Mouse (Mus musculus) liver, postnatal 0 days (tissue): ENCODE data around the gene Gm8439. TPM values are rescaled to one million over a fixed set of nuclear protein-coding genes. Genes with fewer than 3 reads are reported as not detected.

Experiments
- ATAC-seq: fragments of 200-750 bp; cut with Nextera tagmentation; 2 replicates; pipeline ENCODE4 v1.8.0; 2017; ENCODE audit warnings: mild to moderate bottlenecking, moderate library complexity
- DNase-seq: peaks from one replicate; pipeline ENCODE4 v3.0.0-alpha.2; 2016
- H3K27ac ChIP-seq: fragments of 300-500 bp; sonication (generic); 2 replicates; pipeline ENCODE4 v1.5.1; 2014; ENCODE audit warnings: antibody characterized with exemption, moderate library complexity, mild to moderate bottlenecking, low read depth
- H3K27me3 ChIP-seq: fragments of 300-500 bp; sonication (generic); 2 replicates; pipeline ENCODE4 v1.6.1; 2014; ENCODE audit warnings: low read length, control low read depth, mixed read lengths; ENCODE audit not compliant: insufficient read depth
- H3K36me3 ChIP-seq: fragments of 300-500 bp; sonication (generic); replicated peaks from 2 replicates; pipeline ENCODE4 v1.6.1; 2014; ENCODE audit warnings: mild to moderate bottlenecking, control low read depth, low read length, moderate library complexity, mixed read lengths; ENCODE audit not compliant: insufficient read depth
- H3K4me1 ChIP-seq: fragments of 300-500 bp; sonication (generic); 2 replicates; pipeline ENCODE4 v1.6.1; 2014; ENCODE audit warnings: antibody characterized with exemption, mild to moderate bottlenecking, control low read depth; ENCODE audit not compliant: insufficient read depth
- H3K4me2 ChIP-seq: fragments of 300-500 bp; sonication (generic); 2 replicates; pipeline ENCODE4 v1.6.1; 2014; ENCODE audit warnings: low read depth, mild to moderate bottlenecking, low read length, moderate library complexity, mixed read lengths
- H3K4me3 ChIP-seq: fragments of 300-500 bp; sonication (generic); 2 replicates; pipeline ENCODE4 v1.5.1; 2014; ENCODE audit warnings: low read depth, low read length
- H3K9ac ChIP-seq: fragments of 300-500 bp; sonication (generic); replicated peaks from 2 replicates; pipeline ENCODE4 v1.6.1; 2014; ENCODE audit warnings: mild to moderate bottlenecking, moderate library complexity
- H3K9me3 ChIP-seq: fragments of 300-500 bp; sonication (generic); 2 replicates; pipeline ENCODE4 v1.6.1; 2016; ENCODE audit warnings: mild to moderate bottlenecking, control low read depth, low read length, mixed read lengths
- CTCF ChIP-seq: sonication (generic); IDR thresholded peaks from 2 replicates; pipeline ENCODE4 v1.5.1; 2016; ENCODE audit warnings: antibody characterized with exemption, low read depth
- EP300 ChIP-seq: IDR thresholded peaks from 2 replicates; pipeline ENCODE4 v1.6.1; 2016; ENCODE audit warnings: antibody characterized with exemption, low read depth, mild to moderate bottlenecking
- WGBS: fragments of 180-500 bp; shearing (Covaris S2); extraction: QIAGEN DNeasy Blood & Tissue Kit; methylation state at CpG from one replicate; pipeline ENCODE4 v1.1.7; 2014; ENCODE audit not compliant: insufficient replicate concordance; 5-methylcytosine and 5-hydroxymethylcytosine counted together
- polyA plus RNA-seq: library from polyadenylated mRNA; unstranded; fragments of >200 nt; fragmentation: Nextera tagmentation; extraction: Ambion mirVana; gene quantifications from 2 replicates; pipeline ENCODE4 v1.2.1, GENCODE M21; 2015

Gene Gm8439
- polyA plus RNA-seq, 1 experiment from 2014 or later = 0.40 TPM

DNA sequence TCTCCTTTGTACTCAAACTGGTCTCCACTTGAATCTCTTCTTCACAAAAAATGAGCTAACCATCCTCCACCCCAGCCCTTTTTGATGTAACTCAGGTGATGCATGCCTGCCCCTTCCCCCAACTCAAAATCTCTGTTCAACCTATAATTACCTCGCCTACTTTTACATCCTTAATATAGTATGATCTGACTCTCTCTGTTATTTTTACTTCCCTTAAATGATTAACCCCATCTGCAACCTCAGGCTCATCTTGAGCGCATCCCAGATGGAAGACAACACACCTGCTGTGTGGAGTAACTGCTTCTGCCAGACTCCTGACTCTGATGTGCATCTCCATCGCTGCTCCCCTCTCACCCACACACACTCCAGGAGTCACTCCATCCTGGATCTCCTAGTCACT, 14.1 kb downstream of the Gm8439 start:
- ATAC-seq (no peak), DNase-seq (no peak)
- no peaks in the 10 kb centered on the region for H3K36me3 ChIP-seq
- H3K9ac ChIP-seq = no peak overlapping the region
- no peak overlapping the region for H3K4me3 ChIP-seq
- H3K4me2 ChIP-seq = no peak overlapping the region
- no peaks in the 10 kb centered on the region for H3K27me3 ChIP-seq
- 65% methylated on average over 3 of the region's 3 CpGs for WGBS
- H3K9me3 ChIP-seq = no peaks in the 10 kb centered on the region
- H3K27ac ChIP-seq = no peak overlapping the region
- H3K4me1 ChIP-seq = no peaks in the 10 kb centered on the region
- TF ChIP-seq EP300 (no peak), CTCF (no peak)

DNA sequence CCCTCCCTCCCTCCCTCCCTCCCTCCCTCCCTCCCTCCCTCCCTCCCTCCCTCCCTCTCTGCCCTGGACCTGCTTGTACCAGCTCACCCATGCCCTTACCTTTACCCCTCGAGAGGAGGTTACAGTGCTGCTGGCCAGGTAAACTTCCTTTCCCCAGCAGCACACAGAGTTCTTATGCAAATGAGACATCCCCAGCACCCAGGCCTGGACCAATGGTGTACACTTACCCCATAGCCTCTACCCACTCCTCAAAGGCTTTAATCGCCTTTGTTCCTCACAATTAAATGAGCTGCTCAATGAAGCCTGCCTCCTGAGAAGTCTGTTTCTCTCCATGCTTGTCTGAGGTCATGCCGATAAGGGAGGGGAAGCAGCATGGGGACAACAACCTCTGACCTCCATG, 18.4 kb downstream of the Gm8439 start:
- no peak for DNase-seq

DNA sequence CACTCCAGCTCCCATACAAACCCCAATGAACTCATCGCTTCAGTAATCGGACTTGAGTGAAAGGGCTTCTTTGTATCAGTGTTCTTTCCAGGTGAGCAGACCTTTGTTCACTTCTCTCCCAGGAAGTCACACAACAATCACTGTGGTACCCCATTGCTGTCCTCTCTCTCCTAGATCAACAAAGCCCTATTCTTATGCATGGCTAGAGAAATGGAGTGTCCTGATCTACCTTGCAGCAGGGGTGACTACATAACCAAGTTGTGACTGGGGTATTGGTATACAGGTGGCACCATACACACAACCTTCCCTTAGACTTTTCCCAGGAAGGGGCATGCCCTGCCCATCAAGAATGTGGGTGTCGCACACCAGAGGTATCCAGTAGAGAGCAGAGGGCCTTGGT, 22.5 kb downstream of the Gm8439 start:
- no peaks in the 10 kb centered on the region for H3K27me3 ChIP-seq
- ATAC-seq (no peak), DNase-seq (no peak)
- no peak overlapping the region for H3K4me2 ChIP-seq
- H3K9me3 ChIP-seq = no peaks in the 10 kb centered on the region
- TF ChIP-seq CTCF = no peak
- no peak for TF ChIP-seq EP300
- H3K36me3 ChIP-seq = no peaks in the 10 kb centered on the region
- no peak overlapping the region for H3K27ac ChIP-seq
- peaks cover 2% of the 10 kb centered on the region; the same call in 1 of the 2 replicates for H3K4me1 ChIP-seq
- H3K9ac ChIP-seq = no peak overlapping the region
- H3K4me3 ChIP-seq = no peak overlapping the region
- 91% methylated on average over 3 of the region's 3 CpGs for WGBS

More for the DNA sequence above, 18.4 kb downstream of the Gm8439 start:
- Histone ChIP-seq H3K27me3 (no peaks in the 10 kb centered on the region), H3K4me3 (no peak overlapping the region), H3K27ac (no peak overlapping the region), H3K36me3 (no peaks in the 10 kb centered on the region), H3K9me3 (no peaks in the 10 kb centered on the region), H3K9ac (no peak overlapping the region), H3K4me2 (no peak overlapping the region), H3K4me1 (no peaks in the 10 kb centered on the region)
- WGBS = 52% methylated on average over 3 of the region's 3 CpGs
- no peak for ATAC-seq
- TF ChIP-seq EP300 = no peak
- no peak for TF ChIP-seq CTCF

DNA sequence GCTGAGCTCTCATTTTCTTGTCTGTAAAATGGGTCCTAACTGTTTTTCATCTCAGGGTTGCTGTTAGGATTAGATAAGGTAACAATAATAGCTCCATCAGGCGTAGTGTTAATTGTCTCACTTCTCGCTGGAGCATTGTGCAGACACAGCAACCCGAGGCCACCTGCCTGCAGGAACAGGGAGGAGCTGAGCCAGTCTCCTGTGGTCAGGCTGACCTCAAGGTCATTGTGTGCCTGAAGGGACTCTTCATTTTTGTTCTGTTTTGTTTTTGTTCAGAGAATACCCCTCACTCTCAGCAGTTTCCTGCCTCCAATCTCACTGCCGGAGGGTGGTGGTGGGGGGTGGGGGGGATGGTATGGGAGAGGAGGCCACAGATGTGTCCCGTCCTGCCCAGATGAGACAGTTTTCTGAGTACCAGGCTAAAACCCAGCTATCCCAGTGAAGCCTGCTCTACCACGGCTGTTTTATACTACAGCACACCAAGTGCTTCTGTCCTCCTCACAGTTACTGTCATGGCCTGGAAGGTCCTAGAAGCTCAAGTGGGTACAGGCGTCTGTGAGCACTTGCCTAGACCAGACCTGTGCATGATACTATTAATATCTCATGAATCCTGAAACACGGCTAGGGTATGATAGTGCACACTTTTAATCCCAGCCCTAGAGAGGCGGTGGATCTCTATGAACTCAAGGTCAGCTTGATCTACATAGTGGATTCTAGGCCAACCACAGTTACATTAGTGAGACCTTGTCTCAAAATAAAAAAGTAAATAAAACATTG, 23.9 kb downstream of the Gm8439 start:
- Histone ChIP-seq H3K4me3 (no peak overlapping the region), H3K27ac (no peak overlapping the region), H3K9me3 (no peaks in the 10 kb centered on the region), H3K4me1 (peaks cover 2% of the 10 kb centered on the region; the same call in 1 of the 2 replicates), H3K27me3 (no peaks in the 10 kb centered on the region), H3K4me2 (no peak overlapping the region), H3K9ac (no peak overlapping the region), H3K36me3 (no peaks in the 10 kb centered on the region)
- WGBS = 43% methylated on average over 9 of the region's 9 CpGs
- DNase-seq (no peak), ATAC-seq (no peak)
- no peak for TF ChIP-seq EP300
- no peak for TF ChIP-seq CTCF

DNA sequence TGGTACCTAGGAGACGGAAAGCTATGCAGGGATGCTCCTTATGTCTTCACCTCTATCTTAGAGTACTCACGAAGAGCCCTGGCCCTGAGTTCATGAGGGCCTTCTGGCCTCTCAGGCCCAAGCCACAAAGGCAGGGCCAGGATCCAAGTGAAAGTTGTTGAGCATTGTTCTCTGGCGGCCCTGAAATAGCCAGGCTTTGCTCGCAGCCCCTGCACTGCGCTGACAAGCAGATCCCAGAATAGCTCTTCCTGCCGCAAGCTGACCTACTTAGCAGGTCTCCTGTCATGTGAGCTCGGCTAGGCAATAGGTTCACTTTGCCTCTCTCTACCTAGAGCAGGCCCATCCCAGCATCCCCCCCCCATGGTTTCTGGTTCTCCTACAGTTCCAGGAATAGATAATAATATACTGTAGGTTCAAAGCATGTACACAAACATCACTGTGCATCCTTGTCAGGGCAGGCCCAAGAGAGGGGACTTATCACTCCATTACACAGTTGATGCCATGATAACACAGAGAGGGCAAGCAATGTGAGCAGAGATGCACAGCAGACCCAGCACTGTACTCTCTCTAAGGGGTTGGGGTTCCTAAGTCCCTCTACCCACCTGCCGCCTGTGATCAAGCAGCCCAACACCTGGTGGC, 25.3 kb downstream of the Gm8439 start:
- no peak overlapping the region for H3K9ac ChIP-seq
- H3K4me3 ChIP-seq = no peak overlapping the region
- H3K4me1 ChIP-seq = peaks cover 2% of the 10 kb centered on the region; the same call in 1 of the 2 replicates
- no peaks in the 10 kb centered on the region for H3K36me3 ChIP-seq
- no peaks in the 10 kb centered on the region for H3K9me3 ChIP-seq
- TF ChIP-seq CTCF (no peak), EP300 (no peak)
- H3K27me3 ChIP-seq = no peaks in the 10 kb centered on the region
- no peak overlapping the region for H3K4me2 ChIP-seq
- DNase-seq (no peak), ATAC-seq (no peak)
- 56% methylated on average over 8 of the region's 8 CpGs for WGBS
- no peak overlapping the region for H3K27ac ChIP-seq

DNA sequence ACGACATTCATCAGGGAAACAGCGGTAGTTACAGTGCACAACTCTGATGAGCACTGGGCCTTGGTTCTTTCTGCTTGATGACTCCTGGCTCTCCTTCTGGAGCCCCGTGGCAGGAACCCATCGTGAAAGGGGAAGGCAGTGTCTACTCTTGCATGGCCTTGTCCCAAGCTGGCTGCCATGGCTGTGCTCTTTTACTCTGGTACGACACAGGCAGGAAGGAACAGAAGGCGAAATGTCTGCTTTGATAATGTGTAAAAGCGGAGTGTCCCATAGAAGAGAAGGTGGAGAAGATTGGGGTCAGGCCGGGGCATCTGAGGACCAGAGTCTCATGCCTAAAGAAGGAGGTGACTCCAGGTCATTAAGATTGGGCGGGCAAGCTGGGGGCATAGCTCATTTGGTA, 26.1 kb downstream of the Gm8439 start:
- no peaks in the 10 kb centered on the region for H3K9me3 ChIP-seq
- H3K36me3 ChIP-seq = no peaks in the 10 kb centered on the region
- TF ChIP-seq CTCF (no peak), EP300 (no peak)
- peaks cover 2% of the 10 kb centered on the region; the same call in 1 of the 2 replicates for H3K4me1 ChIP-seq
- H3K4me2 ChIP-seq = no peak overlapping the region
- H3K27me3 ChIP-seq = no peaks in the 10 kb centered on the region
- H3K4me3 ChIP-seq = no peak overlapping the region
- DNase-seq (no peak), ATAC-seq (no peak)
- H3K9ac ChIP-seq = no peak overlapping the region
- no peak overlapping the region for H3K27ac ChIP-seq
- 70% methylated on average over 9 of the region's 9 CpGs for WGBS
